Mouse (Mus musculus) mouse embryonic stem cell (cell line): ENCODE measurements around the gene Gm3099.
"Not testable (repeated sequence)": the region's sequence is repeated elsewhere in the genome, so short reads cannot be mapped to it uniquely, and the experiment has no call there.

Experiments used
- in situ Hi-C, 2 experiments: fragments of 300-500 bp; cut with MboI; formaldehyde crosslinking; loops; 1 replicate in 1 of 2; 3 replicates in 1 of 2; pipeline ENCODE4 v1.14.3; 2019 to 2020; ENCODE audit warnings: low sequenced_read_pairs in 2 of 2, low pct_unique_long_range_greater_than_20kb in 1 of 2, mixed read lengths in 1 of 2; ENCODE audit not compliant: unreplicated experiment in 1 of 2

Gm3099 gene

GRCm38 (mm10) chr14:3998094-3998493, at the start of gene Gm3099:
Gene Gm3099, plus strand, starts transcription at chr14:3998394.
- in situ Hi-C loops = not testable (repeated sequence)

GRCm38 (mm10) chr14:3963247-3963646, 34.9 kb upstream of the Gm3099 start, which contains the start of gene Gm3095:
Gene Gm3095, plus strand, starts transcription at chr14:3963547.
- in situ Hi-C loops = not testable (repeated sequence)

GRCm38 (mm10) chr14:4023641-4024040, 25.4 kb downstream of the Gm3099 start, which contains the start of gene Gm5796:
Gene Gm5796, plus strand, starts transcription at chr14:4023941.
- in situ Hi-C loops = not testable (repeated sequence)
